Mouse (Mus musculus): ENCODE results near the gene Slc44a5. TPM values are rescaled to one million over a fixed set of nuclear protein-coding genes. Genes with fewer than 3 reads are reported as not detected.

The Slc44a5 gene
- total and polyA plus RNA-seq, 3 experiments, result 0.14 to 0.25 TPM; not detected in 1

DNA sequence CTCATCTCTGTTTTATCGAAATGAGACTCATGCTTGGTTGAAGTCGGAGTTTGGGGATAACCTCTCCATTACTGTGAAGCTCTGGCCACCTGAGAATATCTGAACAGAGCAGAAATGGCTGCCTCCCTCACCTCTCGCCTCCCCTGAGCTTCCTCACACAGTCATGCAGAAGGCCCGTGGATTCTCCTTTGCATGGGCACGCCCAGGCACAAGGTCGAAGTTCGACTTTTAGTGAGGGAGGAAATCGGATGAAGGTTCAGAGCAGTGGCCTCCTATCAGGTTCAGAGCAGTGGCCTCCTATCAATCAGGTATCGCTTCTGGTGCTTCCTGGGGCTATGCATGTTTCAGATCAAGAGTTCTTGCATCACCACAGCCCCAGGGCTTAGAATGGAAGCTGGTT lies 295.1 kb downstream of the Slc44a5 start:
- H3K36me3 ChIP-seq (ENCODE audit: control insufficient read depth, insufficient read depth, low read length), result no peaks in the 10 kb centered on the region
- 67% methylated on average over 9 of the region's 9 CpGs for WGBS
- H3K27ac ChIP-seq, result no peak overlapping the region
- intact Hi-C loops (cut with DNase I), result no loop called here
- DNase-seq, result no peak
- TF ChIP-seq EP300 (IDR thresholded peaks at IDR 0.05; ENCODE audit: insufficient read depth, low read depth, low read length), result no peak
- TF ChIP-seq CTCF (IDR thresholded peaks at IDR 0.05), result no peak
- TF ChIP-seq POLR2A (IDR thresholded peaks at IDR 0.05; ENCODE audit: insufficient read depth, low read depth, low read length), result no peak
- H3K79me2 ChIP-seq (replicated peaks; ENCODE audit: control insufficient read depth, insufficient read depth, low read length), result no peaks in the 10 kb centered on the region
- no peak overlapping the region for H3K9ac ChIP-seq (ENCODE audit: low read depth, low read length)
- peaks cover 2% of the 10 kb centered on the region for H3K4me1 ChIP-seq (ENCODE audit: control insufficient read depth, insufficient read depth, low read length)
- no peak overlapping the region for H3K4me3 ChIP-seq
- no peaks in the 10 kb centered on the region; the same call in 1 of the 2 replicates for H3K27me3 ChIP-seq (ENCODE audit: control insufficient read depth, insufficient read depth, low read length)

DNA sequence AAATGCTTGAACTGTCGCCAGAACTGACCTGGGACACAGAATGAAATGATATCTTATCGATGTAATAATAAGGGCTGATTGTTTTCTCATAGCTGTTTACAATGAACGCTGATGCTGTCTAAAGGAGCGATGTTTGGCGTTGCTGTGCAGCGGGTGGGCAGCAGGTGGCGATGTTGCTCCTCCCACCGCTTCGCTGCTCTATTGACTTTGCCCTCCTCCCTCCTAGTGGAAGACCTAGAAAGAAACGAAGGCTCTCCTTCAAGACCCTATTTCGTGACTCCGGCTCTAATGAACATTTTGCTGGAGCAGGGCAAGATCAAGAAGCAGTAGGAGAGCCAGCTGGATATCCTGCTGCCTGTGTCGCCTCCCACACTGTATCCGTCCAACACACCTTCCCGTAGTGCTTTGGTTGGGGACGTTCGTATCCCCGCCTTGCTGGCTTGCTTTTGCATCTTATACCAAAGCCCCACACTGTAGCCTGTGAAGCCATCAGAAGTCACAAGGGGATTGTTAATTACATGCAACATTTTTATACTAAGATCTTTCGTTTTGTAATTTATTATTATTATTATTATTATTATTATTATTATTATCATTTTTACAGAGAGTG lies 296.6 kb downstream of the Slc44a5 start:
- H3K9ac ChIP-seq (ENCODE audit: low read depth, low read length), result no peak overlapping the region
- no peak overlapping the region for H3K4me3 ChIP-seq
- no peaks in the 10 kb centered on the region for H3K79me2 ChIP-seq (replicated peaks; ENCODE audit: control insufficient read depth, insufficient read depth, low read length)
- no peak overlapping the region for H3K27ac ChIP-seq
- TF ChIP-seq POLR2A (IDR thresholded peaks at IDR 0.05; ENCODE audit: insufficient read depth, low read depth, low read length) (no peak), CTCF (IDR thresholded peaks at IDR 0.05) (peak; percentile 99; the same call in 1 of the 2 replicates), EP300 (IDR thresholded peaks at IDR 0.05; ENCODE audit: insufficient read depth, low read depth, low read length) (peak; percentile 78)
- 13% methylated on average over 19 of the region's 19 CpGs for WGBS
- no peaks in the 10 kb centered on the region; the same call in 1 of the 2 replicates for H3K27me3 ChIP-seq (ENCODE audit: control insufficient read depth, insufficient read depth, low read length)
- DNase-seq, result peak; percentile 48 to 83
- H3K36me3 ChIP-seq (ENCODE audit: control insufficient read depth, insufficient read depth, low read length), result no peaks in the 10 kb centered on the region
- intact Hi-C loops (cut with DNase I), result loop anchor here (1.0 kb wide), 1 partner anchor 302 kb away; no protein-coding TSS in a partner anchor
- H3K4me1 ChIP-seq (ENCODE audit: control insufficient read depth, insufficient read depth, low read length), result peaks cover 2% of the 10 kb centered on the region

DNA sequence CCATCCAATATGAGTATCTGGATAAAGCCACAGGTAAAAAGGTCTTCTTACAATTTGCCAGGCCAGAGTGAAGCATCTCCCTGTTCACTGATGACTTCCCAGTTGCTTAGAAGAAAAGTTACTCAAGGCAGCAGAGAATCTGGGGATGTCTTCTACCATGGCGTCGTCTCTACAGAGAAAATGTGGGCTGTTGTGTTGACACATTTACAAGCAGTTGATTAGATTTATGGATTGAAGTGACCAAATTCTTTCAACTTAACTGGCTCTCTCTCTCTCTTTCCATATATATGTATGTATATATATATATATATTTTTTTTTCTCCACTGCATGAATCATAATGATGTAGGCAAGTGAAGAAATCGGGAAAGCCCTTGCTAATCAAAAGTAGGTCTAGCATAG lies 301.4 kb downstream of the Slc44a5 start:
- WGBS, result 67% methylated on average over 3 of the region's 3 CpGs
- Histone ChIP-seq H3K27ac (no peak overlapping the region), H3K4me3 (no peak overlapping the region), H3K79me2 (replicated peaks; ENCODE audit: control insufficient read depth, insufficient read depth, low read length) (no peaks in the 10 kb centered on the region), H3K4me1 (ENCODE audit: control insufficient read depth, insufficient read depth, low read length) (peaks cover 2% of the 10 kb centered on the region), H3K27me3 (ENCODE audit: control insufficient read depth, insufficient read depth, low read length) (no peaks in the 10 kb centered on the region; the same call in 1 of the 2 replicates), H3K36me3 (ENCODE audit: control insufficient read depth, insufficient read depth, low read length) (no peaks in the 10 kb centered on the region), H3K9ac (ENCODE audit: low read depth, low read length) (no peak overlapping the region)
- TF ChIP-seq EP300 (IDR thresholded peaks at IDR 0.05; ENCODE audit: insufficient read depth, low read depth, low read length) (no peak), POLR2A (IDR thresholded peaks at IDR 0.05; ENCODE audit: insufficient read depth, low read depth, low read length) (no peak), CTCF (IDR thresholded peaks at IDR 0.05) (no peak)
- intact Hi-C loops (cut with DNase I), result no loop called here
- no peak for DNase-seq

DNA sequence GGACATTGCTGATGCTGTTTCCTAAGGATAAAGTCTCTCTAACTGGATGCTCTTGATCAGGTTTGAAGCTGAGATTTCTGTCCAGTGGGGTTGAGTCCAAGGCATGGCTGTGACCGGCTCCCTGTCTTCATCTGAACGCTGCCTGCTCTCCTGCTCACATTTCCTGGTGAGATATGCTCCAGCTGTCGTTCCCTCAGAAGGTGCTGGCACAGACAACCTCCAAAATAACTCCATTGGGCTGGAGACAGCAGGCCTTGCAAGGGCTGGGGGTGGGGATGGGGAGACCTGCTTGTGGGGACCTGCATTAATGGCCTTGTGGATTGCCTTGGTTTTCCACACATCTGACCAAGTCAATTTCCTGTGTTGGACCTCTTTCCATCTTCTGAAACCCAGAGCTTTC lies 311.0 kb downstream of the Slc44a5 start:
- Histone ChIP-seq H3K36me3 (ENCODE audit: control insufficient read depth, insufficient read depth, low read length) (no peaks in the 10 kb centered on the region), H3K27me3 (ENCODE audit: control insufficient read depth, insufficient read depth, low read length) (no peaks in the 10 kb centered on the region), H3K4me1 (ENCODE audit: control insufficient read depth, insufficient read depth, low read length) (no peaks in the 10 kb centered on the region), H3K27ac (no peak overlapping the region), H3K9ac (ENCODE audit: low read depth, low read length) (no peak overlapping the region), H3K4me3 (no peak overlapping the region), H3K79me2 (replicated peaks; ENCODE audit: control insufficient read depth, insufficient read depth, low read length) (no peaks in the 10 kb centered on the region)
- intact Hi-C loops (cut with DNase I), result no loop called here
- no peak for DNase-seq
- TF ChIP-seq CTCF (IDR thresholded peaks at IDR 0.05), result no peak
- TF ChIP-seq POLR2A (IDR thresholded peaks at IDR 0.05; ENCODE audit: insufficient read depth, low read depth, low read length), result no peak
- no peak for TF ChIP-seq EP300 (IDR thresholded peaks at IDR 0.05; ENCODE audit: insufficient read depth, low read depth, low read length)
- WGBS, result 26% methylated on average over 3 of the region's 3 CpGs

DNA sequence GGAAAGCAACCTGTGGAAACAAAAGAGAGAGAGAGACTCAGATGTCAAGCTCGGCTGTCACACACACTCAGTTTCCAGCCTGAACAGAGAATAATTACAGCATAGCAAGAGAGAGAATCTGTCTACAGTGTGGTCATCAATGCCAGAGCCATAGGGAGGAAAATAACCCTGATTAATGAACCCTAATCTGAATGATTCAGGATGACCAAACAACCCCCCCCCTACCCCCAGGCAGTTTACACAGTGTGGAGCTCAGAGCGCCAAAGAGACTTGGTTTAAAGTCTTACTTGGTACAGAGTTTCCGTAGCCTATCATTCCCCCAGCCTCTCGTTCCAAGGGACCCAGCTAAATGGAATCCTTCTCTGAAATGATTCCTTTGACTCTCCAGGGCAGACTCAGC lies 312.1 kb downstream of the Slc44a5 start:
- WGBS, result 71% methylated on average over 4 of the region's 4 CpGs
- DNase-seq, result no peak
- Histone ChIP-seq H3K36me3 (ENCODE audit: control insufficient read depth, insufficient read depth, low read length) (no peaks in the 10 kb centered on the region), H3K4me1 (ENCODE audit: control insufficient read depth, insufficient read depth, low read length) (no peaks in the 10 kb centered on the region), H3K27me3 (ENCODE audit: control insufficient read depth, insufficient read depth, low read length) (no peaks in the 10 kb centered on the region), H3K79me2 (replicated peaks; ENCODE audit: control insufficient read depth, insufficient read depth, low read length) (no peaks in the 10 kb centered on the region), H3K9ac (ENCODE audit: low read depth, low read length) (no peak overlapping the region), H3K27ac (no peak overlapping the region), H3K4me3 (no peak overlapping the region)
- TF ChIP-seq POLR2A (IDR thresholded peaks at IDR 0.05; ENCODE audit: insufficient read depth, low read depth, low read length) (no peak), EP300 (IDR thresholded peaks at IDR 0.05; ENCODE audit: insufficient read depth, low read depth, low read length) (no peak), CTCF (IDR thresholded peaks at IDR 0.05) (no peak)
- intact Hi-C loops (cut with DNase I), result no loop called here

DNA sequence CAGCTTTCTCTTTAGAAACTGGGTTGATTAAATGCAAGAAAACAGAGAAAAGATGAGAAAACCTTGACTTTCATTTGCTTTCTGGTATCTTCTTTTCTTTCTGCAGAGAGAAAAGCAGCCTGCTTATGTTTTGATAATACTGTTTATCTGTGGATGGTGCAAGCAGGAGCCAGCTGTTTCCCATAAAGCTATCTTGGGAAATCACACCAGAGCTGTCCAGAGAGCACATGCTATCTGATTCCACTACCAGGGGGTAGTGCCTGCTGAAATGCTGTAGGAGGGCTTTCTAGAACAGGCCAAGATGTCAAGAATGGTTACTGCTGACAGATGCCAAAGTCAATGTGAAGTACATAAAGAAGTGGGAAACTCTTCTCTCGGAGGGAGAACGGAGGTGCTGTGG lies 314.0 kb downstream of the Slc44a5 start:
- Histone ChIP-seq H3K4me3 (no peak overlapping the region), H3K36me3 (ENCODE audit: control insufficient read depth, insufficient read depth, low read length) (no peaks in the 10 kb centered on the region), H3K79me2 (replicated peaks; ENCODE audit: control insufficient read depth, insufficient read depth, low read length) (no peaks in the 10 kb centered on the region), H3K27me3 (ENCODE audit: control insufficient read depth, insufficient read depth, low read length) (no peaks in the 10 kb centered on the region), H3K27ac (no peak overlapping the region), H3K4me1 (ENCODE audit: control insufficient read depth, insufficient read depth, low read length) (no peaks in the 10 kb centered on the region), H3K9ac (ENCODE audit: low read depth, low read length) (no peak overlapping the region)
- TF ChIP-seq POLR2A (IDR thresholded peaks at IDR 0.05; ENCODE audit: insufficient read depth, low read depth, low read length), result no peak
- no peak for TF ChIP-seq EP300 (IDR thresholded peaks at IDR 0.05; ENCODE audit: insufficient read depth, low read depth, low read length)
- TF ChIP-seq CTCF (IDR thresholded peaks at IDR 0.05), result no peak
- intact Hi-C loops (cut with DNase I), result no loop called here
- no peak for DNase-seq
- WGBS, result 73% methylated on average over 2 of the region's 2 CpGs
